Mouse (Mus musculus): ENCODE measurements around the gene Gpank1. TPM values are rescaled to one million over a fixed set of nuclear protein-coding genes. Genes with fewer than 3 reads are reported as not detected.

Gpank1 gene
- polyA plus RNA-seq, 1 experiment from 2014 or later, result 25.5 TPM

DNA sequence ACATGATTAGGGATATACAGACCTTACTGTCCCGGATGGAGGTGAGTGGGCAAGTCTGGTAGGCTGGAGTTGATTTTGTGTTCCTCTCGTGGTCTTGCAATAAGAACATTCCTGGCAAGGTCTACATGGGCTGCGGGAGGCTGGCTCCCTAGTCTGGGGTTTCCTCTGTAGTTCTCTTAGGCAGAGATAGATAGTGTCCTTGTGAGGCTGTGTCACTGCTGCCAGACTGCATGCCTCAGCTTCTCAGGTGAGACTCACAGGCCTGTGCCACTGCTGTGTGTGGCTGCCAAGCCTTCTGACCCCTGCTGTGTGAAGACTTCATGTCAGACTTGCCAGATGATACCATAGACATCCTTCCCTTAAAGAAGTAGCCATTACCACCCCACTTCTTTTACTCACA lies 18.0 kb downstream of the Gpank1 start:
- Histone ChIP-seq H3K27me3 (no peaks in the 10 kb centered on the region), H3K4me1 (replicated peaks) (peaks cover 31% of the 10 kb centered on the region), H3K36me3 (peaks cover 61% of the 10 kb centered on the region), H3K4me2 (no peak overlapping the region), H3K9ac (peak overlapping the region; percentile 41; the same call in 1 of the 2 replicates), H3K9me3 (no peaks in the 10 kb centered on the region), H3K4me3 (no peak overlapping the region), H3K27ac (replicated peaks) (no peak overlapping the region)
- 92% methylated on average over 3 of the region's 3 CpGs for WGBS
- ATAC-seq (ENCODE audit: low read depth), result no peak

DNA sequence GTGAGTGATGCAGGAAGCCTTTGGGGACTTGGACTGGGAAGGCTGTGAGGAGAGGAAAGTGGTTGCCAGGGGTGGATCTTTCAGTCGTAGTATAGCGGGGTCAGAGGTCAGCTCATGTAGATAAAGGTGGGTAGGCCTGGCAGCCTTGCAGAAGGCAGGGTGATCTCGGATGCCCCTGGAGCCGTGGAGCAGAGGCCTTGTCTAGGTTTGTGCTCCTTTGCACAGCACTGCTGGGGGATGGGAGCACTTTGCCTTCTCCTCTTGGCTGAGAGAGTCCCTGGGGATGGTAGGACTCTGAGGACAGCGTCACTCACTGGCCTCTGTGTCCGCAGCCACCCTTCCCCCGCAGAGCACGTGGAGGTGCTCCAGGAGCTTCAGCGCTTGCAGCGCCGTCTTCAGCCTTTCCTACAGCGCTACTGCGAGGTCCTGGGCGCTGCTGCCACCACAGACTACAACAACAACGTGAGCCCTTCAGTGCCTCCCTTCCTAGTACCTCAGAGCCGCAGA lies 19.3 kb downstream of the Gpank1 start:
- Histone ChIP-seq H3K4me2 (no peak overlapping the region), H3K27ac (replicated peaks) (no peak overlapping the region), H3K9ac (no peak overlapping the region), H3K4me1 (replicated peaks) (peaks cover 29% of the 10 kb centered on the region), H3K4me3 (no peak overlapping the region), H3K36me3 (peaks cover 74% of the 10 kb centered on the region), H3K27me3 (no peaks in the 10 kb centered on the region), H3K9me3 (no peaks in the 10 kb centered on the region)
- no peak for ATAC-seq (ENCODE audit: low read depth)
- WGBS, result 77% methylated on average over 14 of the region's 16 CpGs

DNA sequence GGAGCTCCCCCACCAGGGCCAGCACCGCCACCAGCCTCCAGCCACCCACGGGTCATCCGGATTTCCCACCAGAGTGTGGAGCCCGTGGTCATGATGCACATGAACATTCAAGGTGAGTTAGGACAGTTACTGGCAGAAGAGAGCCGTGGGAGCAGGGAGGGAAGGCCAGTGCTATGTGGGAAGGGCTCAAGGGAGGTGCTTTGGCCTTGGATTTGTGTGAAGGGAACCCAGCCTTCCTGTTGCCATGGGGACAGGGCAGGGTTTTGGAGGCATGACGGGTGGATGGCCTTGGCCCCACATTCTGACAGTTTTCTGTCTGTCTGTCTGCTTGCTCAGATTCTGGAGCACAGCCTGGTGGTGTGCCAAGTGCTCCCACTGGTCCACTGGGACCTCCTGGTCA lies 20.7 kb downstream of the Gpank1 start:
- WGBS, result 88% methylated on average over 6 of the region's 6 CpGs
- H3K9me3 ChIP-seq, result no peaks in the 10 kb centered on the region
- H3K36me3 ChIP-seq, result peaks cover 88% of the 10 kb centered on the region
- no peak overlapping the region for H3K4me2 ChIP-seq
- H3K9ac ChIP-seq, result no peak overlapping the region
- H3K4me1 ChIP-seq (replicated peaks), result peaks cover 20% of the 10 kb centered on the region
- H3K4me3 ChIP-seq, result no peak overlapping the region
- H3K27ac ChIP-seq (replicated peaks), result no peak overlapping the region
- no peaks in the 10 kb centered on the region for H3K27me3 ChIP-seq
- no peak for ATAC-seq (ENCODE audit: low read depth)

DNA sequence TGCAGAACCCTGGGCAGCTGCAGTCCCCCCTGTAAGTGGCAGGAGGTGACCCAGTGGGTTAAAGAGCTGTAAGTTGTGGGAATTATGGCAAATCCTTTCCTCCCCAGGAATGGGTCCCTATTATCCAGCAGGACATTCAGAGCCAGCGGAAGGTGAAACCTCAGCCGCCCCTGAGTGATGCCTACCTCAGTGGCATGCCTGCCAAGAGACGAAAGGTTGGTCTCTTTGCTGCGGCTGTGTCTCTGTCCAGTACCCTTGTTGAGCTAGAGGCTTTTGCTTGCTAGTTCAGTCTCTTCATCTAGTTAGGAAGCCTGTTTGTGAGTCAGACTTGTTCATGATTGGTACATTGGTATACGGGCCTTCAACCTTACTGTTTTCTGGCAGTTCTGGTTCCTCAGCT lies 24.9 kb downstream of the Gpank1 start:
- Histone ChIP-seq H3K27me3 (no peaks in the 10 kb centered on the region), H3K27ac (replicated peaks) (no peak overlapping the region; the same call in 1 of the 2 replicates), H3K4me2 (no peak overlapping the region), H3K4me3 (no peak overlapping the region), H3K36me3 (peaks cover 98% of the 10 kb centered on the region), H3K9me3 (no peaks in the 10 kb centered on the region), H3K9ac (no peak overlapping the region), H3K4me1 (replicated peaks) (no peaks in the 10 kb centered on the region)
- no peak for ATAC-seq (ENCODE audit: low read depth)
- 92% methylated on average over 5 of the region's 5 CpGs for WGBS

DNA sequence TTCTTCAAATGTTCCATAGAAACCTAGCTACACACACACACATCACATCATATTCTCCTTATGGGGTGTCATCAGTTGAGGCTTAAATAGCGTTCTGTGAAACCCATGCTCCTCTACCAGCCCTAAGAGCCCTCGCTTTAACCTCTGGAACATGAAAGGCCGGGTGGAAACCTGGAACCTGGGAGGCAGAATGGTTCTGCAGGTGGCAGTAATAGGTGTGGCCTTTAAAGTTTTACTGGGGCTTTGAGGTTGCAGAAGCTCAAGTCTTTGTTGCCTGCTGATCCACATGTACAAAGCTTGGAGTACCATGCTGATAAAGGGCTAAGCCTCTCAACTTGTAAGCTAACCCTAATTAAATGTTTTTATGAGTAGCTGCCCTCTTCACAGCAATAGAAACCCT lies 26.1 kb downstream of the Gpank1 start:
- H3K27me3 ChIP-seq, result no peaks in the 10 kb centered on the region
- no peaks in the 10 kb centered on the region for H3K9me3 ChIP-seq
- H3K27ac ChIP-seq (replicated peaks), result 0 out of 2 replicates have a peak overlapping the region, but pooled peaks have one; percentile 46
- peaks cover 97% of the 10 kb centered on the region for H3K36me3 ChIP-seq
- 62% methylated on average over 3 of the region's 3 CpGs for WGBS
- H3K4me1 ChIP-seq (replicated peaks), result no peaks in the 10 kb centered on the region
- no peak overlapping the region for H3K4me2 ChIP-seq
- H3K4me3 ChIP-seq, result no peak overlapping the region
- H3K9ac ChIP-seq, result no peak overlapping the region
- ATAC-seq (ENCODE audit: low read depth), result no peak

DNA sequence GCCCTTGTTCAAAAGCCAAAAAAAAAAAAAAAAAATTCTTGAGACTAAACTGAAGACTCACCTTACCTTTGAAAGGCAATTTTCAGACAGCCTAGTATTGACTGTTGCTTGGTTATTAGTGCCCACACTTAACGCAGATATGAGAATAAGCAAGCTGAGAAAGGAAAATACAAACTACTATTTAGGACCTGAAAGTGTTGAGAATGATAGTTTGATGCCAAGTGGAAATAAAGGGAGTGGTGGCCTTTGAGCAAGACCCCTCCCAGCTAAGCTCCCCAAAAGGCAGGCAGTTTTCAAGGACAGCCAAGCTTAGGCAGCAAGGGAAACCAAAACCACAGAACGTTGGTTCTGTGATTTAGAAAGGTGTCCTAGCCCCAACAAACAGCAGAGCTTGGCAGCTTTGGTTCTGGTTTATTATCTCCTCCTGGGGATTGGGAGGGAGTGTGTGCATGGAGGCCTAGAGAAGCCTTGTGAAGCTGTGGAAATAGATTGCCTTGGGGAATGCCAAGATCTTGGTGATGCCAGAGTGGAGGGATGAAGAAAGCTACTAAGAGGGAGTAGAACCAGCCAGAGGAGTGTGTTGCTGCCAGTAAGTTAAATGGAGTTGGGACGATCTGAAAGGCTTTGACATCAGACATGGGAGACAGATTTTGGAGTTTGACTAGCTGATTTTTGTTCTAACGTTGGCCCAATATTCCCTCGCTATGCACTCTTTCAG lies 26.8 kb downstream of the Gpank1 start:
- no peak for ATAC-seq (ENCODE audit: low read depth)
- Histone ChIP-seq H3K9ac (no peak overlapping the region), H3K27me3 (no peaks in the 10 kb centered on the region), H3K27ac (replicated peaks) (peak overlapping the region; percentile 49), H3K4me2 (no peak overlapping the region), H3K36me3 (peaks cover 97% of the 10 kb centered on the region), H3K4me3 (no peak overlapping the region), H3K4me1 (replicated peaks) (no peaks in the 10 kb centered on the region), H3K9me3 (no peaks in the 10 kb centered on the region)
- WGBS, result 66% methylated on average over 5 of the region's 5 CpGs

DNA sequence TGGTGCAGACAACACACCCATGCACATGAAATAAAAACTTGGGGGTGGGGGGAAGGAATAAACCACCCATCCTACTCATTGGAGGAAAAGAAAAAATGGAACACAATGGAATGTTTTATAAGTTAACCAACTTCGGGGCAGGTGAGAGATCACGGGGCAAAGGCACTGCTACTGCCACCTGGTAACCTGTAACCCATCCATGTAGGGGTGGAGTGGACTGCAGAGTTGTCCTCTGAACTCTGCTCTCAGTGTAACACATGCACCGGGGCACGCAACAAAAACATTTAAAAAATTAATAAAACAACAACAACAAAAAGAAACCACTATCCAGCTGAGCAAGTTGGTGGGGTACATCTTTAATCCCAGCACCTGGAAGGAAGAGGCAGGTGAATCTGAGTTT lies 30.9 kb downstream of the Gpank1 start:
- Histone ChIP-seq H3K4me1 (replicated peaks) (no peaks in the 10 kb centered on the region), H3K27me3 (no peaks in the 10 kb centered on the region), H3K4me3 (no peak overlapping the region), H3K9ac (no peak overlapping the region), H3K36me3 (peaks cover 97% of the 10 kb centered on the region), H3K9me3 (no peaks in the 10 kb centered on the region), H3K4me2 (no peak overlapping the region), H3K27ac (replicated peaks) (no peak overlapping the region)
- WGBS, result 97% methylated on average over 4 of the region's 4 CpGs
- ATAC-seq (ENCODE audit: low read depth), result no peak

DNA sequence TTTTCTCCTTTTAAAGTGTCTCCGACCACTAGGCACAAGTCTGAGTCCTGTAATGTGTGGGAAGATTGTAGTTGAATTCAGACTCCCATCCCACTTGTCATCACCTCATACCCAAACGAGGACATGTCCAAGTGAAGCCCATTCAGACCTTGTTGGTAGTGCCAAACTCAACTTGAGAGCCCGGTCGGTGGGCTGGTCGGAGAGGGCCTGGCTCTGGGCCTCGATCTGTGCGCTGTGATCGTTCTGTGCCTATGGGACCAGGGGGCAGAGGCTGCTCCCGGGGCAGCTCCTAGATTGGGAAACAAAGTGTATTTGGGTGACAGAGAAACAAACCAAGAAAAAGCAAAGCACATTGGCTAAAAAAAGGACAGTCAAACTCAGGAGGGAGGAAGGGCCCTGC lies 31.8 kb downstream of the Gpank1 start:
- Histone ChIP-seq H3K9me3 (no peaks in the 10 kb centered on the region), H3K4me1 (replicated peaks) (no peaks in the 10 kb centered on the region), H3K4me2 (no peak overlapping the region), H3K27me3 (no peaks in the 10 kb centered on the region), H3K9ac (no peak overlapping the region), H3K36me3 (peaks cover 97% of the 10 kb centered on the region), H3K27ac (replicated peaks) (no peak overlapping the region), H3K4me3 (no peak overlapping the region)
- no peak for ATAC-seq (ENCODE audit: low read depth)
- 91% methylated on average over 9 of the region's 9 CpGs for WGBS

DNA sequence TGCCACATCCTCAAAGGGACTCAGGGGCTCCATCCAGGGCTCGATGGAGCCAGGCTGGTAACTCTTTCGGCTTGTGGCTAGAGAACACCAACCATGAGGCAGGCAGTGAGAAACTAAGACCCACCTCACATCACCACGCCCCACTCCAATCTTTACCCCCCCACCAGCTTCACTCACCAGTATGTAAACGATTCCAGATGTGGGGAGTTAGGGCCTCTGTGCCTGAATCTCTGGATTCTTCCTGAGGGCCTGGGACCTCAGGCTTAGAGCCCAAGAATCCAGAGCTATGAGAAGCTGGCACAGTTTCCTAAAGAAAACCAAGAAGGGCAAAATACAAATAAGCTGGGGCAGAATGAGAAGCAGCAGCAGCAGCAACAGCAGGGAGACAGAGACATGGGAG lies 32.7 kb downstream of the Gpank1 start:
- no peaks in the 10 kb centered on the region for H3K4me1 ChIP-seq (replicated peaks)
- ATAC-seq (ENCODE audit: low read depth), result no peak
- H3K4me2 ChIP-seq, result no peak overlapping the region
- no peak overlapping the region for H3K9ac ChIP-seq
- 92% methylated on average over 4 of the region's 4 CpGs for WGBS
- no peaks in the 10 kb centered on the region for H3K27me3 ChIP-seq
- H3K9me3 ChIP-seq, result no peaks in the 10 kb centered on the region
- peaks cover 97% of the 10 kb centered on the region for H3K36me3 ChIP-seq
- H3K4me3 ChIP-seq, result no peak overlapping the region
- H3K27ac ChIP-seq (replicated peaks), result no peak overlapping the region

DNA sequence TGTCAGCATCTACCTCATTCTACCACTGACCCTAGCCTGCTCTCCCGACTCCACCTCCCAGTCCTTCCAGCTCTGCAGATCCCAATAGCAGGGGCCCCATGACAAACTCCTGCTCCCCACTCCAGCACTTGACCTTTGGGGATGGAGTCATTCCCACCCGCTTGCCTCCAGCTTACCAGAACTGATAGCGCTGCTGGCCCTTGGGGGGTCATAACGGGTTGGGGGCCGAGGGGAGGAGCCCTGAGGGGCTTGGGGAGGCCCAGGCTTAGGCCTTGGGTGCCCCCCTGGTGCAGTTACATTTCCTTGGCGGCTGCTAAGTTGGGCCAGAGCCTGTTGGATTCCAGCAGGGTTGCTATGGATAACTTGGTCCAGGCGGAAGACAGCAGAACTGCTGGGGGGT lies 33.4 kb downstream of the Gpank1 start:
- H3K27ac ChIP-seq (replicated peaks), result no peak overlapping the region
- H3K4me3 ChIP-seq, result no peak overlapping the region
- H3K36me3 ChIP-seq, result peaks cover 97% of the 10 kb centered on the region
- no peak for ATAC-seq (ENCODE audit: low read depth)
- no peak overlapping the region for H3K9ac ChIP-seq
- no peak overlapping the region for H3K4me2 ChIP-seq
- H3K4me1 ChIP-seq (replicated peaks), result no peaks in the 10 kb centered on the region
- no peaks in the 10 kb centered on the region for H3K9me3 ChIP-seq
- H3K27me3 ChIP-seq, result no peaks in the 10 kb centered on the region
- 81% methylated on average over 7 of the region's 7 CpGs for WGBS

DNA sequence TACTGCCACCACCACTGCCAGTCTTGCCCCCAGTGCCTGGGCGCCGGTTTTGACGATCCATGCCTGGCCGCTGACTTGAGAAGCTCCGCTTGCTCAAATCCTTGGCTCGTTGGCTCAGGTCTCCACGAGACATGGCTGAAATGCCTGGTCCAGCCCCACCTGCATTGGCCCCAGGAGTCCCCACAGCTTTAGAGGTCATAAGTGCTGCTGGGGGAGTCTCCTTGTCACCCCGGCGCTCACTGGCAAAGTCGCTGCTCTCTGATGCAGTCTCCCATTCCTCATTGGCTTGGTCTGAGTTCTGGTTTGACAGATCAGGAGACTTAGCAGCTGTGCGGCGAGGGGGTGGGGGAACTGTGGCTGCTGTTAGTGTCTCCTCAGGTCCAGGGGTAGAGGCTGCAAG lies 34.2 kb downstream of the Gpank1 start:
- H3K4me2 ChIP-seq, result no peak overlapping the region
- H3K4me1 ChIP-seq (replicated peaks), result no peaks in the 10 kb centered on the region
- H3K9me3 ChIP-seq, result no peaks in the 10 kb centered on the region
- peaks cover 97% of the 10 kb centered on the region for H3K36me3 ChIP-seq
- WGBS, result 94% methylated on average over 12 of the region's 12 CpGs
- no peaks in the 10 kb centered on the region for H3K27me3 ChIP-seq
- no peak overlapping the region for H3K9ac ChIP-seq
- no peak for ATAC-seq (ENCODE audit: low read depth)
- no peak overlapping the region for H3K4me3 ChIP-seq
- no peak overlapping the region for H3K27ac ChIP-seq (replicated peaks)

DNA sequence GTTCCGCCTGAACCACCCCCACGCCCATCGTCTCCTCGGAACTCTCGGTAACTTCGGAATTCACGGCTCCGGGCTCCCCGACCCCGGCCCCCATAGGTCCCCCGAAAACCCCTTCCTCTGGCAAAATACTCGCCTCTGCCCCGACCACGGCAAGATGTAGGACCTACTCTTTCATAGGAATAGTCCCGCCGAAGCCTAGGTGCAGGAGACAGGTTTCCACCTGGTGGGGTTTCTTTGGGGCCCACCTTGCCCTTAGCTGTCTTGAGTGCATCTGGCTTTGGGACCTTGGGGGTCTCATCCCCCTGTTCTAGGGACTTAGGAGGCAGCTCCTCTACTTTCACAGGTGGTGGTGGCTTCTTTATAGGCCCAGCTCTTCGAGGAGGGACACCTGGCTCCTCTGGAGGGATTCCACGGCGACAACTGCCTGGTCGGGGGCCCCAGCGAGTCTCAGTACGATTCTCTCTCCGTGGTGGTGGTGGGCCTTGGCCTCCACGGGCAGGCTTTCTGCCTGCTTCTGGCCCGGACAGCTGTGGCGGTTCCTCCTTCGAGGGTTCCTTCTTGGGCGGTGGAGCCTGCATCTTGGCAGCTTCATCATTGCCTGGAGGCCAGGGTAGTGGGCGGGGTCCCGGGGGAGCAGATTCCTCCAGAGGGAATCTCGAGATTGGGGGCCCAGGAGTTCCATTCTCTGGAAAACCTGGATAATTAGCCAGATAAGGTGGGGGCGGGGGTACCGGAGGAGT lies 35.4 kb downstream of the Gpank1 start:
- WGBS, result 92% methylated on average over 33 of the region's 33 CpGs
- Histone ChIP-seq H3K9ac (no peak overlapping the region), H3K27ac (replicated peaks) (no peak overlapping the region), H3K36me3 (peaks cover 99% of the 10 kb centered on the region), H3K9me3 (no peaks in the 10 kb centered on the region), H3K4me2 (no peak overlapping the region), H3K4me1 (replicated peaks) (peaks cover 8% of the 10 kb centered on the region), H3K4me3 (no peak overlapping the region), H3K27me3 (no peaks in the 10 kb centered on the region)
- ATAC-seq (ENCODE audit: low read depth), result no peak
